Mouse (Mus musculus) monocyte, adult 5-6 weeks (primary cell): ENCODE results near the gene Mkrn2. TPM values are rescaled to one million over a fixed set of nuclear protein-coding genes. Genes with fewer than 3 reads are reported as not detected.
A peak's percentile ranks its signal among the peaks of the same experiment; 100 is the strongest.

Experiments used
- ATAC-seq: fragments of 153-309, 156-312 bp; replicated peaks from 2 replicates; pipeline ENCODE4 v1.8.0; 2017; ENCODE audit warnings: mild to moderate bottlenecking; ENCODE audit not compliant: low TSS enrichment, insufficient number of reproducible peaks, severe bottlenecking, poor library complexity, low FRiP score
- total RNA-seq: library from RNA; stranded (forward); fragments of 200-1000, 200-491, 200-594 nt; gene quantifications from 3 replicates; pipeline ENCODE4 v1.2.3, GENCODE M21; 2017

The Mkrn2 gene
- total RNA-seq, result 8.5 to 18.5 TPM (median 9.1 TPM) in 3 replicates

DNA sequence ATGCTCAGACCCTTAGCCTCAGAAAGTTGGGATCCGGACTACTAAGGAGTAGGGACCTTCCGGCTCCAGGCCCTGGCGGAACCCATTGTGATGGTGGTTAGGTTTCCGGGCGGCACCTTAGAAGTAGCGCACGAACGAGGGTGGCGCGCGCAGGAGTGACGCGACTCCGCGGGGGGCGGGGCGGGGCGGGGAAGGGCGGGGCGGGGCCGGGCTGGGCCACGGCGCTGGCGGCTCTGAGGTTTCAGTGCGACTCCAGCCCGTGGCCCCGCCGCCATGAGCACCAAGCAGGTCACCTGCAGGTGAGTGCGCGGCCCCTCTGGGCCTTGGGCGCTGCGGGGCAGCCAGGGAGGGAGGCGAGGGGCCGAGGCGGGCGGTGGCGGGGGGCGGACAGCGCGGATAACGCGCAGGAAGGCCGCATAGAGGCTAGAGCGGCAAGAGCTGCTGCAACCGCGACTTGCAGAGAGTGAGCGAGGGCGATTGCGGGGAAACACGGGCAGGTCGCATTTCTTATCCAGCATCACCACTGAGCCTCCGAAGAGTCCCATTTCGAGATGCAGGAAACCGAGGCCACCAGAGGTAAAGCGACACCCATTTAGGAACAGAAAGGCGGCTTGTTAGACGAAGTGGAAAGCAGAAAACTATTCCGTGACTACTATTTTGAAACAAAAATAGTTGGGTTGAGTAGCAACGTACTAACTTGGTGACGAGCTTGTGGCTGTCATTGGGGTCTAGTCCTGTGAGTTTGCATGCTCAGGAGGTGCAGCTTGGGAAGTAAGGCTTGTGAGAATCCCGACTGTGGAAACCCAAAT, at the start of gene Mkrn2:
Gene Mkrn2 (plus strand): TSS at position 188 of the 809 bp plus-strand sequence.
- peak; percentile 96 for ATAC-seq

DNA sequence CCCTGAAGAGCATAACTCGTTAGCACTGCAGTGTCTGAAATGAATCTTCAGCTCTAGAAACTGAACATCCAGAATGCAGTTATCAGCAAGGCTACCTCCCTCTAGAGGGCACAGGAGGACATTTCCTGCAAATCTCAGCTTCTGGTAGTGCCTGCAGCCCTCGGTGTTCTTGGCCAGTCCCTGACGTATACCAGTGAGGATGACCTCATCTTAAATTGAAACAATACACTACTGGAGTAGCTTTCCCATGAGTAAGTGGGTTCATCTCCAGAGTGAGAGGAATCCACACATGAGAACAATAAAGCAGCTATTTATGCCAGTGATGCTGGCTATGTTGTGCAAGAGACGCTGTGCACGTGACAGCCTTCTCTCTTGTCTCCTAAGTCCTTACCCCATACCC, 46.2 kb upstream of the Mkrn2 start:
- ATAC-seq, result no peak

DNA sequence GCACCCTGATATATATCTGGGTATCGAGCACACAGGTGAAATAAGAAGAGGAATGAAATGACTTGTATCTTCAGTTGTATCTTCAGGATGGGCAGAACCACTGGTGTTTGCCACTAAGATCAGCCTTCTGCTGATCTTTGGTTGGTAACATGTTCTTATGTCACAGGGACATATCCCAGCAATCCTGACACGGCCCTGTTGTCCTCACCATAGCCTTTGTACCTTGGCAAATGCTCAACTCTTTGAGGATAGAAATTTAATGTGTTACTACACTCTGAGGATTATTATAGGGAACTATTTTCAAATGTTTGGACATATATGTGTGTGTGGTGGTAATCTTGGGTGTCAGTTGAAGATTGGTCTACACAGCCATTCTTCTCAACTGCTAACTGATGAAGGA, 43.5 kb upstream of the Mkrn2 start:
- ATAC-seq, result no peak

DNA sequence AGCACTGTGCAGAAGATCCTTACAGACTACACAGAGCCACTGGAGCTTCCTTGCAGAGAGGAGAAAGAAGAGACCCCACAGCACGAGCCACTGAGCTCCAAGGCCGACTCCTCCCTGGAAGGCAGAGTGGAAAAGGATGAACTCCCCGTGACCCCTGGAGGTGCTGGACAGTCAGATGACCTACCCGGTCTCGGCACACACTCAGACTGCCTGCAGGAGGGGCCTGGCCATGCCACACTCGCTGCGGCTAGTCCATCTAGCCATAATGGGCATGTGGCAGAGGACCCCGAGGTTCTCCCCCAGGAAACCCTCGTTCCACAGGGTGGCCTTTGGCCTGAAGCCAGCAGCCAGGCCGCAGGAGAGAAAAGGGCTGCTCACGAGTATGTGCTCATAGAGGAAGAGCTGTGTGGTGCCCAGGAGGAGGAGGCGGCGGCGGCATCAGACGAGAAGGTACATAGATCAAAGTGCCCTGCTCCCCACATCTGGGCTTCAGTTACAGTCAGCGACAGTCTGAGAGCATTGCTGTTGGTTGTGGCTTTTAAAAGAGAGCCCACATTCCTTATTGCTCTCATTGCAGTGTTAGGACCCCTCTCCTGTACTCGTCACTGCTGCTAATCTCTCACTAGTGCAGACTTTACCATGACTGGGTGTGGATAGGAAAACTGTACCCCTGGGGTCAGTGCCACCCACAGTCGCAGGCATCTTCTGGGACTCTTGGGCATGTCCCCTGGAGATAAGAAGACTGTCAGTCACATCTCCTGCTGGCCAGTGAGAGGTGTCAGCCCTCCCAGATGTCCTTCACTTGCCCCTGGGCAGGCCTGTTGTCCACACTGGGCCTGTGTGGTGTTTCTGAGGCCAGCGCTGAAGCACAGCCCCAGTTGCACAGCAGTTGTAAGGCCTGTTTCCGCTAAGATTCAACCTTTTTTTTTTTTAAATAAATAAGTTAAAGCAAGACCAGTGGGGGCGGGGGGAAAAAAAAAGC, 41.8 kb upstream of the Mkrn2 start:
- ATAC-seq, result no peak

DNA sequence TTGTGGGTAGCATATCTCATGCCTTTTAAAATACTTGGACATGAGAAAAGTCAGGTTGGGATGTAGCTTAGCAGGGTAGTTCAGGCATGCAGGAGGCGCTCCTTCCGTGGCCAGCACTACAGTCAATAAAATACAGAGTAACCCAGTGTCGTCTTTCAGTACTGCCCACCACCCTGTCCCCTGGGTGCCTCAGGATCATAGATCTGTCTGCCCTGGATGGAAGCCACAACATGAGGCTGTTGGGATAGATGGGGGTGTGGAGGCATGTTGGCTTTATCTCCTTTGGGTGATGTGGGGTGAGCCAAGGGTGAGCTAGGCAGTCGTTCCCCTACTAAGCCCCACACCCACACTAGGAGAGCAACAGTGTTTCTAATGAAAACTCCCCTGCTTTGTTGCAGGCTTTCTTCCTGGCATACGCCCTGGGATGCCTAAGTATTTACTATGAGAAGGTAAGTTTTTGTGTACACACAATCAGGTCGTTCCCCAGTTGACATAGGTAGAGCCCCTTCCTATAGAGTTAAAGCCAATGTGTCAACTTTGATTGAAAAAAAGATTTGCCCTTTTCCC, 36.1 kb upstream of the Mkrn2 start:
- ATAC-seq, result no peak

DNA sequence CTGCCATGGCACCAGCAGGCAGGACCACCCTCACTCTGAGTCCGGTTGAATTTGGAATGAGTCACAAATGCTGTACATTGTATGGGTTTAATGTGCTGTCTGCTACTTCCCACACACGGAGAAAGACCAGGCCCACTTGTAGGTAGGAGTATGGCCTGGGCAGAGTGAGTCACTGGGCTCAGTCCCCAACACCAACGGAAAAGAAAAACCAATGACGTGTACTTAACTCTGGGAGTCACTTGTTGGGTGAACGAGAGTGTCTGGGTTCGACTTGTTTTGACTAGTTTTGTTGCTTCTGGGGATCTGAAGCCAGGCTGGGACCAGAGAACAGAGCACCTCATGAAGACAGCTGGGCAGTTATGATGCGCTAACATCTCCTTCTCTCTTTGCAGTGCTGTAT, 27.5 kb upstream of the Mkrn2 start:
- no peak for ATAC-seq

DNA sequence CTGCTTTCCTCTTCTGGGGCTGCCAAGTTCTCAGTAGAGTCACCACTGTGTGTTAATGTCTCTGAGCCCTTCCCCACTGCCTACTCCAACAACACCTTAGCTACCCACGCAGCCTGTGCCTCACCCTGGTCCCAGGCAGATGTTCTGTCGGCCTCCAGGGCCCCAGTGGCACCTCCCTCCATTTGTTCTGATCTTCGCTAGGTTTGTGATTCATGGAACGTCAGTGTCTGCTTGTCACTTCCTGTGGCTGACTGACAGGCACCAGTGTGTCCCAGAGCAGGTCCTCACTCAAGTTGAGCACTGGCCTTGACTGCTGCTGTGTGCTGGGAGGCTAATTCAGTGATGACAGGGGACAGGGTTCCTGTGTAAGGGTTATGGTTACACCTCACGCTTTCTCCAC, 24.3 kb upstream of the Mkrn2 start:
- ATAC-seq, result no peak

DNA sequence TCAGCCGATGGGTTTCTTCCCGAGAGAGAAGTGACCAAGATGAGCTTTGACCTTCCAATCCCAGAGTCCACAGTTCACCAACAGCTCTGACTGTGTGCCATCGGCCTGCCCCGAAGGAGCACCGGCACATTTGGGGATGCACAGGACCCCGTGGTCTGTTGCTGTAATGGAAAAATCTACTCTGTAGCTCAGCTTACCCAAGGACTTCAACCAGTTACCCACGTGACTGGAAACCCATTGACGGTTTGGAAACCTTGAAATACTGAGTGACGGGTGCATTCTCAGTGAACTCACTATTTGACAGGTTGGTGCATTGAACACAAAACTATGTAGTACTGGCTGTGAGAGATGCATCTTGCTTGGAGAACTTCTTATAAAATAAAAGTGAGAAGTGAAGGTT, 23.8 kb upstream of the Mkrn2 start:
- ATAC-seq, result no peak

DNA sequence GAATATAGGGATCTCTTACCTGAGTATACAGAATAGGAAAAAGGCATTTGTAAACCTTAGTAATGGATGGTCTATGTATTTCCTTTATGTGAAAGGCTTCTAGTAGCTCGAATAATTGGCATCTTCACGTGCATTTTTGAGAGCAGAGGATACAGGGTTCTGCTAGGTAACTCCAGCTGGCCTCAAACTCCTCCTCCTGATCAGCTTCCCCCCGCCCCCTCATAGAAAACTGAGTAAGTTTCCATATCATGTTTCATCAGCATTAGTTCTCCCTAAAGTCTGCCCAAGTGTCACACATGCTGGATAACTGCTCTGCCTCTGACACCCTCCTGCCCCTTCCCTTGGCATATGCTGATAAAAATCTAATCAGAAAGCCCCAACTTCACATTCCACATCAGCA, 20.9 kb upstream of the Mkrn2 start:
- no peak for ATAC-seq

DNA sequence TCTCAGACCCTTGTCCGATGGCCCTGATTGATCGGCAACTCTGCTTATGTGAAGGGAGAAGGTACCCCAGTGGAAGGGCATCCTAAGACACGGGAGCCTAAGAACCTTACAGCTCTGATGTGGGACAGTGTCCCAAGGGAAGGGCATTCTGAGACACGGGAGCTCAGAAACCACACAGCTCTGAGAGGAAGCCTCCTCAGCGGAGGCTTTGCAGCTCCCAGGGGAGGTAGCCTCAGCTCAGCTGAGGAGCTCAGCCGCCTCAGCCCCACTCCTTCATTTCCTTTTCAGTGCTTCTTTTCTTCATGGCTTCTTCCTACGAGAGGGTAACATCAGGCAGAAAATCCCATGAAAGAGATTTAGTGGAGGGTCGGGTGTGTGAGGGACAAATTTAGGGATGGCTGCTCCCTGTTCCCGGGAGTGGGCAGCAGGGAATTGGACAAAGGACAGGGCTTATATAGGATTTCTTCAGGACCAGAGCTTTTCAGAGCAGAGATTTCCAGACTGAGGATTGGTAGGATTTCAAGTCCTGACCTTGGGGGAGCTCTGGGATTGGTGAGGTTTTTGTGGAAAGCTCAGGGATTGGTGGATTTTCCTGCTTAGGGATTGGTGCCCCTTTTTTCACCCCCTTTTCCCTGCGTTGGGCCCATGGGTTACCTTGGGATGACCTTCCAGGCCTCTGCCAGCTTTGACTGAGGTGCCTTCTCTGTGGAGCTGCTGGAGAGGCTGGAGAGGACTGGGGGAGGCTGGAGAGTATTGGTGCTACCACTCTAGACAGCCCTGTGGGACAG, 19.2 kb upstream of the Mkrn2 start:
- no peak for ATAC-seq

DNA sequence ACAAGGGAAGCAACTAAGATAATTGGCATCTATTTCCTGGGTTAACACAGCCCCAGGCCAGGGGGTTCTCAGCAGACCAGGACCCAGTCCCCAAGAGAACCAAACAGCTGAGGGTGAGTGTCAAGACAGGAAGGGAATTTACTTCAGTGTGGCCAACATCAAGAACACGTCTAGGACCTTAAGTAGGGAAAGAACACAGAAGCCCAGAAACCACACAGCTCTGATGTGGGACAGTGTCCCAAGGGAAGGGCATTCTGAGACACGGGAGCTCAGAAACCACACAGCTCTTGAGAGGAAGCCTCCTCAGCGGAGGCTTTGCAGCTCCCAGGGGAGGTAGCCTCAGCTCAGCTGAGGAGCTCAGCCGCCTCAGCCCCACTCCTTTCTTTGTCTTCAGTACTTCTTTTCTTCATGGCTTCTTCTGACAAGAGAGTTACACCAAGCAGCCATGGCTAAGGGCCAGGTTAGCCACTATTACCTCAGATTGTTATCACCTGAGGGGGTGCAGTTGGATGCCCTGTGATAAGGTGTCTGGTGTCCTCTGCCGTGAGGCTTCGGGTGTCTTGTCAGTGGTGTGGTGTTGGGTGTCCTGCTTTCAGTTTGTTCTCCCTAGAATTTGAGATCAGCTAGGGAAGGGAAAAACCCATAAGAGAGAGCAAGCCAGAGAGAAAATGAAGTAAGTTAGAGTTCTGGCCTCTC, 18.1 kb upstream of the Mkrn2 start:
- ATAC-seq, result no peak

DNA sequence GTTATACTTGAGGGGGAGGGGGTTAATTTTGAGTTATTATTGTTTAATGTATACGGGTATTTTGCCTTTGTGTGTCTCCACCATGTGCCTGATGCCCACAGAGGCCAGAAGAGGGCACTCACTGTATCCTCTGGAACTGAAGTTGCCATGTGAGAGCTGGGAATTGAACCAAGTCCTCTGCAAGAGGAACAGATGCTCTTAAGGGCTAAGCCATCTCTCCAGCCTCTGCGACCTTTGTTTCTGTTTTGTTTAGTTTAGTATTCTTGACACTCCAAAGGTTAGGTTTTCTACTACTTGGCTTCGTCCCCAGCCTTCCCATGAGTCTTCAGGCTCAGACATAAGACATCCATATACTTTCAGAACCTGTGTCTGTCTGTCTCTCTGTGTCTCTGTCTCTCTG, 17.5 kb upstream of the Mkrn2 start:
- no peak for ATAC-seq

DNA sequence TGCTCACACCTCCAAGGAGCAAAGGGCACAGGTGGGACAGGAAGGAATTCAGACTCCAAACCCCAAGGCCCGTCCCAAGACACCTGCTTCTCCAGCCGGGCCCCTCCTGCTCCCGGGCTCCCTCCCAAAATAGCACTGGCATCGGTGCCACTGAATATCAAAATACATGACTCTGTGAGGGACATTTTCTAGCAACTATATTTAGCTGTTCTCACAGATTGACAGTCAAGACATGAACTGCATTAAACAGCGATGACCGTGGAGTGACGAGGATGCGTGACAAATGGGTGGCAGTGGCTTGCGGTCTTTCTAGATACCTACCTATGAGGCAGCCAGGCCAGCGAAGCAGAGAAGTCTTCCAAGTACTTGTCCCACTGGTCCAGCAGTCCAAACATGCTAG, 15.4 kb upstream of the Mkrn2 start:
- no peak for ATAC-seq

DNA sequence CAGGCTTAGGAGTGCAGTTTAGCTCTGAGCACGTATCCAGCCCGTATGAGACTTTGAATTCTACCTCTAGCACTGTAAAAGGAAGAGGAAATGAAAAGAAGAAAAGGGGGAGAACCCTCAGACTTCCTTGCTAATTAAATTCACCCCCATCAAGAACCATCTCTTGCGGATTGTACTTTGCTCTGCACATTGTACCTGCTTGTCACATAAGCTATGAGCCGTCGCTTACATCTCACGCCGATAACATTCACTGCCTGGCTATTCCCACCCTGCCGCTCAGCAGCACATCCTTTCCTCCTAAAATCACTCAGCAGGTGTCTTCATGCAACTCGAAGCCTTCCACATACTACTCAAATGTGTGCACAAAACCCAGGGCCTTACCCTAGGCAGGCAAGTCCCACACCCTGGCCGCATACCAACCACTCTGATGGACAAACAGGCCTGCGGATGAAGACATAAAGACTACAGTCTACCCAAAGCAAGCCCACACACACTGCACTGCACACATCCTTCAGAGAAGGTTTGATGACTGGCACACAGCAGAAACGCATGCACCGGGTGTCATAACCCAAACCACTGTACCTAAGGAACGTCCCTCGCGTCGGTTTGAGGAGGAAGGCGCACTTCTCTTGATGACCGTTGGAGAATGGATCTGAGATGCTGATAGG, 9.9 kb upstream of the Mkrn2 start:
- no peak for ATAC-seq

DNA sequence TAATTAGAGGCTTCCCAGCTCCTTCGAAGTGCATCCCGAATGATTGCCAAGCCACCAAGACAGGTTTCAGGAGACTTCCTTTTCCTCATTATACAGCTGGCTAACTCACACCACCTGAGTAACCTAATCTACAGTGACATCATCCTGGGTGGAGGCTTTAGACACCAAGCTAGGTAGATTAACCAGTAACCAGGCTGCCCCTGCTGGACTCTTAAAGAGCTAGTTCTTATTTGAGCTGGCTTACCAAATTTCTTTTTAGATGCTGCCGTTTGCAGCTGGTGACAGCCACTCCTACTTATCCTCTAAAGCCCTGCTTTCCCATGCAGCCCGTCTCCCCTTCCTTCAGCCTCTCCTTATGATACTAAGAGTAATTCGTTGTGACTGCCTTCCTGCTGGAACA, 9.2 kb upstream of the Mkrn2 start, which contains the start of gene Mkrn2os:
Gene Mkrn2os (minus strand): TSS at position 119 of the 400 bp plus-strand sequence.
- no peak for ATAC-seq

DNA sequence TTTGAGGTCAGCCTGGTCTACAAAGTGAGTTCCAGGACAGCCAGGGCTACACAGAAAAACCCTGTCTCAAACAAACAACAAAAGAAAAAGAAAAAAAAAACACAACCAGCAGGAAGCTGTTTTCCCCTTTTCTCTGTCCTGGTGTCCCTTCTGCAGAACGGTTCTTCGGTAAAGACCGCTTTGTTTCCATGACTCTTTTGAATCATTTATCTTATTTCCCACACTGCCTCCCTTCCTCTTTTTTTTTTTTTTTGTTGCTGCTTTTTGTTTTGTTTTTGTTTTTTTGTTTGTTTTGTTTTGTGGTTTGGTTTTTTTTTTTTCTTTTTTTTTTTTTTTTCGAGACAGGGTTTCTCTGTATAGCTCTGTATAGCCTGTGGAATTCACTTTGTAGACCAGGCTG, 8.4 kb upstream of the Mkrn2 start:
- ATAC-seq, result no peak

DNA sequence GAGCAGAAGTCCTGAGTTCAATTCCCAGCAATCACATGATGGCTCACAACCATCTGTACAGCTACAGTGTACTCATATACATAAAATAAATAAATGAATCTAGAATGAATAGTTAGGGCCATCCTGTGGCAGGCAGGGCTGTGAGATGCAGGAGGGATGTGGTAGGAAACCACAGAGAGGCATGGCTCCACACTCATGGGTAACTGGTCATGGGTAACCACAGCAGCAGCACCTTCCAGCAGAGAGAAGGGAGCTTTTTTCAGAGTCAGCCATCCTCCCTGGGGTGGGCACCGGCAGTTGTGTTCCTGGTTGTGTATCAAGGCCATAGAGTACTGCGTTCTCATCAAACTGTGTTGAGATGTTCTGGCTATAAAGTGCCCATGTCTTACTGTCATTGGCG, 7.2 kb upstream of the Mkrn2 start:
- ATAC-seq, result peak; percentile 83

DNA sequence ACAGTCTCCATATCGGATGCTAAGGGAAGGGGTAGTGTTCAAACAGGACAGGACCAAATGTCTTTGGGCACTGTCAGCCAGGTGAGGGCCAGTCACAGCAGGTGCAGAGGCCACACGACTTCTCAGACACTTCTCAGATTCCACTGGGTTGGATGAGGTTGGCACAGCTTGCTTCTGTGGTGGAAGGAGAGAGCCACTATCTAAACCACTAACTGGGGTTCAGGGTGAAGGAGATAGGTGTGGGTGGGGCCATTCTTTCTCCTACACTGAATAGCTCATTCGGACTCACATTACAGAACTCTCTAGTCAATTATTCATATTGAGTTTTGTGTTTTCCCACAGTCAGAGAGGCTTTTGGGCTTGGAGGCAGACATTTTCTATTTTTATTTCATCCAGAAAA, 6.0 kb upstream of the Mkrn2 start:
- no peak for ATAC-seq
